Mouse (Mus musculus) R1 (cell line): Measurements from ENCODE around the gene Rcsd1.

Source experiments
- DNase-seq: peaks from one replicate; pipeline ENCODE4 v3.0.0-alpha.2; 2018; ENCODE audit warnings: low read depth, low spot score

Rcsd1 gene

DNA sequence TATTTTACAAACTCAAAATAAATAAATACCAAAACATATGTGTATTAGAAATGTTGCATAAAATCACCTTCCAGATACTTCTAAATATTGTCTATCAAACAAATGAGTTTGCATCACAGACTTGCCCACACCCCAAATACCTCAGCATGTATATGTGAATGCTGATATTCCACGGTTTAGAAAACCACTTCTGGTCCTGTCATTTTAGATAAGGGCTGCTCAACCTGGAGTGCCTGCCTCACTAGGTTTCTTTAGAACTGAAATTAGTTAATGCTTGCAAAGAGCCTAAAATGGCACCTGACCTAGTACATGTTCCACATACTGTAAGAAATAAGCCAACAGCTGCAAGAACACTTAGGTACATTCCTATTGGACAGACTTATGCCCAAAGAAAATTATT, 81.0 kb downstream of the Rcsd1 start:
- DNase-seq, result no peak

DNA sequence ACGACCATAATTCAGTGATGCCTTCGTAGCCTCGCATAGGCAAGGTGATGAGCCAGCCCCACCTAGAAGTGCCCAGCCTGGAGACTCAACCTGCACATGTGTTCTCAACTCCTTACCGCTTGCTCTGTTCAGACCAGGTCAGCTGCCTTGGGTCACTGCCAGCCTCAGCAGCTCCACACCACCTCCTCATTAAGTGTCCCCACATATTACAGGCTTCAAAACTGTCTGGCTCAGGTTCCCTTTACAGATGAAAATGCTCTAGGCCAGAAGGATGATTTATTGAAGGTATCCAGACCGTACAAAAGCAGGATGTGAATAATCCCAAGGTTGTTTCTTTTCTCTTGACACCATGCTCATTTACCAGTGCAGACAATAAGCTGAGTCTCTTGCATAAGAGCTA, 83.7 kb downstream of the Rcsd1 start:
- DNase-seq, result no peak

DNA sequence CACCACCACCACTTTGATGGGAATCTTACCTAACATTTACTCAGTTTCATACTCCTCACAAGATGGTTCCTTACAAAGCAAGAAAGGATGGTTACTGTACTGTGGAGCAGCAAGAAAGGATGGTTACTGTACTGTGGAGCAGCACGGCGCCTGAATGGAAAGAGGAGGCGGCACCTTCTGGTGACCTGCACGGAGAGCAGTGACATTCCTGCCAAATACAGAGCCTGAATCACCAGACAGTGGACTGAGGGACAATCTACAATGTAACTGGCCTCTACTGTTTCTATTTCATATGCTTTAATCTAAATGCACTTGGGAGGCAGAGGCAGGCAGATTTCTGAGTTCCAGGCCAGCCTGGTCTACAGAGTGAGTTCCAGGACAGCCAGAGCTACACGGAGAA, 84.5 kb downstream of the Rcsd1 start:
- DNase-seq, result no peak

DNA sequence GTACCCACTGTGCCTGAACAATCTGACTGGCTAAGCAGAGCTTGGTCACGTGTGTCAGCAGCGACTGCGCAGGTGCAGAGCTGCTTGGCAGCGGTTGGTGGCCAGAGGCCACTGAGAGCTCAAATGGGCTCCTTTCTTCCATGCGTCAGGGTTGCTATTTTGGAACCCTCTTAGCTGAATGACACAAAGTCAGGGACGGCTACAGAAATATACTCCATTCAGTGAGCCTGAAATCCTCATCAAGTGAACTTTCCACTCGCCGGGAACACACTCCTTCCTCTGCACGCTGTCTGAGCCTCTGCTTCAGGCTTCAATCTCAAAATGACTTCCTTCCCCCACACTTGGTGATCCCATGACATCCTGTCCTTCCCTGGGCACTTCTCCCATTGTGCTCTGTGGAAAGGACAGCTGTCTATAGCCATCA, 91.3 kb downstream of the Rcsd1 start:
- DNase-seq, result peak; percentile 74

DNA sequence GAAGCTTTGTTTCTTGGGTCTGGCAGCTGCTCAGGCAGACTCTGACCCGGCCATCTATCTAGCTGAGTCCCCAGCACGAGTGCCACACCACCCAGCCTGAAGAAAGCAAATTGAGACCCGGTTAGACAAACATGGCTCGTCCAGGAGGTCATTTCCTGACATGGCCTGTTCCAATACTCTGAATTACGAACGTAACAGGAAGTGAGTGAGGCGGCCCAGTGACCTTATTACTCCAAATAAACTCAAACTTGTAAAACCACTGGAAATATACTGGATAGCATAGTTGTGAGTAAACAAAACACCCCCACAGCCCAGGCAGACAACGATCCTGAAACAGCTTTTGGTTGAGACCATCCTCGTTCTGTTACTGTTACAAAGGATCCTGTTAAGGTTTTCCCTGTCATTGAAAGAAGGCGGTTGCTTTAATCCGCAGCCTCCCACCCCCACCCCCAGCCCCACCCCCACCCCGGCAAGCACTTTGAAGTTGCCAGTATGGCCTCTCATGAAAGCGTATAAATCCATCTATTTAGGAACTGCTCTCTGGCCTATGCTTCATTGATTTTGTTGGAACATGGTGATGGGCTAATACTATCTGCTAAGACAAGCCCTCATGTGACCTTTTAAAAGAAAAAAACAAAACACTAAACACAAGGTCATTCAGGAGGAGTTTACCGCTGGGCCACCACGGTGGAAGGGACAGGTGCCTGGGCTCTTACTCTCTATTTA, 92.2 kb downstream of the Rcsd1 start:
- DNase-seq, result no peak

DNA sequence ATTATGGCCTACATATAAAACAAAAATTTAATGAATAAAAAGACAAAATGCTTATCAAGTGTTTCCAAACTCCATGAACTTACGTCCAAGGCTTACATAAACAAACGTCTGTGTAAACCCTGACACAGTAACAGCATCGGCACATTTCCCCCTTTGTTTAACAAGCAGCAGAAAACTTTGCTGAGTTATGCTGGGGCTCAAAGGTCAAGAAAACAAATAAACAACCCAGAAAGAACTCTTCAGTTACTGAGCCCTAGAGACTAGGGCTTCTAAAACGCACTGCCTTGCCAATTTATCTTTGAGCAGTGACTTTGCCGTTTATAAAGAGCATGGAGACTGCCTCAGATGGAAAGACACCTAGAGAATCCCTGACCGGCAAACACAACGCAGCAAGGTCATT, 92.9 kb downstream of the Rcsd1 start:
- DNase-seq, result no peak

DNA sequence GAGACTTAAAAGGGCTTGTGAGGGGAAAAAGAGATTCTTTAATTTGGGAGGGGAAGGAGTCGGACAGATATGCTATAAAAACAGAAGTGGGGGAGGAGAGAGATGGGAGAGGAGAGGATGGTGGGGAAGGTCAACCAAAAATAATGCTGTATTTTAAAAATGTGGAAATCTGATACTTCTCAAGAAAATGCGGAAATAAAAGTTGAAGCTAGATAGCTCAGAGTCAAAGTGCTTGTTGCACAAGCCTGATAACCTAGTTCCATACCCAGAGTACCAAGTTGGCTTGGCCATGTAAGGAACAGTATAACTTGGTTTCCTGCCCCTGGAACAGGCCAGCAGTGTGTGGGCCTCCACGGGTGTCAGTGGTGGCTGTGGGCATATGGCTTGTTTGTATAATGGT, 94.8 kb downstream of the Rcsd1 start:
- DNase-seq, result no peak

DNA sequence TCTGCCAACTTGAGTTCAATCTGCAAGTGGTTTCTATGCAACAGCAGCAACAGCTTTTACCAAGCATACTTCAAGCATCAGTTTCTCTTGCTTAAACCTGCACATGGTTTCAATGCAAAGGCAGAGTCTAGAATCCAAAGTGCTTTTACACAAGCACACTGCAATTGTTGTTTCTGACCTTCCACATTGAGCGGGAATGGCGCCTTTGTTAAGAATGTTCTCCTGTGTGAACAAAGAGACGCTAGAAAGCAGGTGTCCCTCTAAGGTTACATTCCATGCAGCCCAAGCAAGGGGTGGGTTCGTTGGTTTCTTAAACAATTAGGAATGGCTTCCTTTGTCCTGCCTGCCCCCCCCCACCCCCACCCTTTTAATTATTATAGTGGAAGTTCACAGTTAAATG, 95.6 kb downstream of the Rcsd1 start:
- peak; percentile 91 for DNase-seq

DNA sequence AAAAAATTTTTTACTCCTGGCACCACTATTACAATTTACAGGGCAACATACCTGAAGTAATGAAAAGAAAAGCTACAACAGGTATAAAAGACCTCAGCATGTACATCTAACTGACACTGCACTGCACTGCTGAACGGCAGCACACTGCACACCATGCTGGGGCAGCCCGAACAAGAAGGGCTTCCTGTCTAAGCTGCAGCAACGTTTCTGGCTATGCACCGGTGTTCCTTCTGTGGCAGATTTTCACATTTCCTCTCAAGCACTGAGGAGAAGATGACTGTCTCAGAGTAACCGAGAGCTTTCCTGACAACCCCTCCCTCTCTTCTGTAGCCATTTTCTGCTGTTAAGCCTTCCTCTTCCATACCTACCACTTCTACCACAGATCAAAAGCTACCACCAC, 96.8 kb downstream of the Rcsd1 start:
- no peak for DNase-seq

DNA sequence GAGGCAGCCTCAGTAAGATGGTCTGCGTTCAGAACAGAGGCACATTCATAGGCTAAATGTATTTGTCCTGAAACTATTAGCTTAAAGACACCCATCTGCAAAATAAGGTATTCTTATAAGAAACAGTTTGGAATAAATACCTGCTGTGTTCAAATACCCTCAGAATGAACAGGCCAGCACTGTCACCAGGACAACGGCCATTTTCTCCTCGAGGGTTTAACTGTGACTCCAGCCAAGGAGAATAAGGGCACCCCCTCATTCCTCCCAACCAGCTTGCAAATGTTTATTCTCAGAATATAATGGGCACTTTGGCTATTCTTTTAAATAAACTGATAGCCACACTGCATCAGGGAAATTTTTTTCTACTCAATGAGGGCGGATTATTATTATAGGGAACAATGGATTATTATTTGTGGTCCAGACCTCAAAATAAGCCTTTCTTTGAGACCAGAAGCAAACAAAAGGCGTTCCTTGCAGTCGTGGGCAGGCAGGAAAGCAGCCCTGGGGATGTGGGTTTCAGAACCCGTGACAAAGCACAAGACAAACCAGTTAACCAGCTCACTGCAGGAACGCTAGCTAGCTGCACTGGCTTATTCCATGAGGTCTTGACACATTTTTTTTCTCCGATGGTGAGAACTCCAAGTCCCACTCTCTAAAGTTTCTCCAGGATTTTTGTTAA, 99.1 kb downstream of the Rcsd1 start:
- no peak for DNase-seq

DNA sequence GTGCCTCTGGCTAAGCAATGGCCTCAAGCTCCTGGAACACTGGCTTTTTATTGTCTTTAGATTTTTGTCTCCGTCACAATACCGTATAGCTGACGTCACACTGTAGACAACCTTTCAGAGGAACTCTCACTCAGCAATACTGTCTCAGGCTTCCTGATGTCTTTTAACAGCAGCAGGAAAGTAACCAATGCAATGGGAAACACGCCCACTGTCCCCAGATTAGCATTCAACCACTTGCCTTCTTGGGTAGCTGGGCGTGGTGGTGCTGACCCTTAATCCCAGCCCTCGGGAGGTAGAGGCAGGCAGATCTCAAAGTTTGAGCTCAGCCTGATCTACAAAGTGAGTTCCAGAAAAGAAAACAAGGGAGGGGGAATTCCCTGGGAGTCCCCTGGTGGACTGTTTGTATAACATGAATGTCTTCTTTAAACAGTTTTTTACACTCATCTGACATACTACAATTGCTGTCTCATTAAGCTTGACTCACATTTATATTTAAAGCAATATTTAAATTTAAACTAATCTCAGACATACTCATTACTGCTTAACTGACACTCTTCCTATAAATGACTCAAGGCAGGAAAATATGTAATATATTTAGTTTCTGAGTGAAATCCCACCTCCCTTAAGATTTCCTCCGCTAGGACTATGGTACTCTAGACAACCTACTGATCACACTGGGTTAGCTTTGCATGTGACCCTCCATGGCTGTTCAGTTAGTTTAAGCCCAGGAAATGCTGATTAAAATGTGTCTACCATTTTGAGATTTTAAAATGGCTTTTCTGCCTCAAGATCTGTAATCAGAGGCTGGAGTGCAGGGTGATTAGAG, 99.8 kb downstream of the Rcsd1 start:
- peak; percentile 77 for DNase-seq

DNA sequence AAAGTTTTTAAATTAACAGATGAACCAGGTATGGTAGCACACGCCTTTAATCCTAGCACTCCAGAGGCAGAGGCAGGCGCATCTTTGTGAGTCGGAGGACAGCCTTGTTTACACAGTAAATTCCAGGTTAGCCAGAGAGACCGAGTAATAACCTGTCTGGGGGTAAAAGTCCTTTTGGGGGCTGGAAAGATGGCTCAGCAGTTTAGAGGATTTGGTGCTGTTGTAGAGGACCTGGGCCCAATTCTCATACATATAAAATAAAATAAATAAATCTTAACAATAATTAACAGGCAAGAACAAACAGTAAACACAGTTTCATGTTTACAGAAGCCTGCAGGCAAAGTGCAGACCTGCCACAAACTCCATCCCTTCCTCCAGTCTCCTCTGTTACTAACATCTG, 100.7 kb downstream of the Rcsd1 start:
- no peak for DNase-seq

DNA sequence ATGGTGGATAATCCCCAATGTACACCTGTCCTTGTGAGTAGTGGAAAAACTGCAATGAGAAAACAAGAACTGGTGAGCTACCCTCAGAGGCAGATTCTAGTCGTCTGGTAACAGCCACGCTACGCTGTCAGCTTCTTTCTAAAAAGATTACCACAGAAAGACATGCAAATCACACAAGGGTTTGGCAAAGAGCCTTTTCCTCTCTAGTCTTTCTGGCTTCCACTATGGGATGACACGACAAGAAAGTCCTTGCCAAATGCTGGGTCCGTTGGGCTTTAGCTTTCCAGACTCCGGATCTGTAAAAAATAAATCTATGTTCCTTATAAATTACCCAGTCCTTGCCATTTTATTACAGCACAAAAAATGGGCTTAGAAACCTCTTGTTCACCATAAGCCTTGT, 103.8 kb downstream of the Rcsd1 start:
- no peak for DNase-seq

DNA sequence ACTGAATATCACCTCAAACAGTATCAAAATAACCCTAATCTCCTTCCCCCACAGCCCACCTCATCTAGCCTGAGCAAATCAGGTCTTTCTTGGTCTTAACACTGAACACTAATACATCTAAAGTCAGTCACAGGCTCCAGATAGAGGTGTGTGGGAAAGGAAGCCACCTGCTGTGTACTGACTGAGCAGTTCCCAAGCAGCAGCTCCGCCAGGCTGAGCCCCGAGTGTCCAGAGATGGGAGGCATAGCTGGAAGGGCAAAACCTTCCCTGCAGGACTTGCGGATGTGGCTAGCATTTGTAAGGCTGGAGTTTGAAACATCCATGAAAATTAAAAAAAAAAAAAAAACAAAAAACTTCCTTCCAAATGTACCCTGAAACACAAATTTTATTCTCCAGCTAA, 104.4 kb downstream of the Rcsd1 start:
- DNase-seq, result no peak

DNA sequence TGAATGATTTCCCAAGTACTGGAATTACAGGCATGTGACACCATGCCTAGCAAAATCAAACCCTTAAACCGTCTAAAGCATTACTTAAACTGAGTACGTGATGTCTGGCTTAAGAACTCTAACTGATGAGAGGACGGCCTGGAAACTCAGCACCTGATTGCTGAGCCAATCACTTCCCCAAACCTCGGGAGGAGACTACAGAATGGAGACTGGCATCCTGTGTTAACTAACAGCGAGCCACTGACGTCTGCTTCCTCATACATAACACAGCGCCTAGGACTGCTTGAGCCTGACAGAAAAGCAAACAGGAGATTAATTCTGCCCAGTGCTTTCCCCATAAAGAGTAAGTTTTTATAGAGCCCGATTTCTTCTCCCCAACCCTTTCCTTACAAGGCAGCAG, 105.4 kb downstream of the Rcsd1 start:
- no peak for DNase-seq

DNA sequence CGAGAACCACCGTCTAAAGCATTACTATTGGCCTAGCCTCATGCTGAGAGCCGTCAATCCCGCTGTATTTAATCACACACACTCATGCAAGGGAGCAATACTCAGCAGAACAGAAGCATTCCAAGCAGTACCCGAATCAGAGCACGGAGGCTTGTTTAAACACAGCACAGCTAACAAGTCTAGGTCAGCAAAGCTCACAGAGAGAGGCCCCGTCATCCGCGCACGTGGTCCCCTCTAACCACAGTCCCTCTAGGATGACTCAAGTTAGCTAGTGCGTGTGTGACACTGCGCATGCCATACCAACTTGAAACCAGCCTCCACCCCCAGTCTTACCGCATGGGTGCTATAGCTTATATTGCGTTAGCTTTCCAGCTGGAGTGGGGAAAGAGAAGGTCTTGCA, 106.3 kb downstream of the Rcsd1 start:
- no peak for DNase-seq

DNA sequence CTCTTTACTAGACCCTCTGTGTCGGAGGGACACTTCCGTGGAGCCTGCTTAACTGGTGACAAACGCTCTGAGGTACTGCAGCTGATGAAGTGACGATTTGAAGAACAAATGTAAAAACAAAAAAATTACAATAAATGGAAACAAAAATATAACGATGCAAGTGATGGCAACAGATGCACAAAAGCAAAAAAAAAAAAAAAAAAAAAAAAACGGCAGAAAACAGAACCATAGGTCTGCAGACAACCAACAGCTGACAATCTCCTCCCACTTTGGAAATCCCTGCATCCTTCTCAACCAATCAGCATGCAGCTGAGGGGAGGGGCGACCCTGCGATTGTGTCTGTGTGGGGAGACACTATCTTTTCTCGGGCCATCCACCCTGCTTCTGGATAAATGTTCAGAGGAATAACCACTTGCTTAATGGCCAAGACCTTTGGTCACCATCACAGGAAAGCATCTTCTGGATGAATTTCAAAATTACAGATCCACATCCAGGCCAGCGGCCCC, 107.7 kb downstream of the Rcsd1 start:
- peak; percentile 80 for DNase-seq
